Mouse (Mus musculus) thymus, adult 2 months (tissue): ENCODE results near the gene Ppp1r27. TPM values are rescaled to one million over a fixed set of nuclear protein-coding genes. Genes with fewer than 3 reads are reported as not detected.
"Not testable (repeated sequence)": the region's sequence is repeated elsewhere in the genome, so short reads cannot be mapped to it uniquely, and the experiment has no call there.

Experiments
- DNase-seq: peaks from one replicate; pipeline ENCODE4 v3.0.0; 2021
- H3K27ac ChIP-seq: fragments of 200-500 bp; 2 replicates; pipeline ENCODE4 v1.5.1; 2012; ENCODE audit warnings: low read length, control low read depth; ENCODE audit not compliant: control insufficient read depth, insufficient read depth
- H3K27me3 ChIP-seq: fragments of 200-500 bp; 2 replicates; pipeline ENCODE4 v1.6.1; 2012; ENCODE audit warnings: mild to moderate bottlenecking, low read length, moderate library complexity, mixed read lengths; ENCODE audit not compliant: control insufficient read depth, insufficient read depth
- H3K36me3 ChIP-seq: fragments of 200-500 bp; 2 replicates; pipeline ENCODE4 v1.6.1; 2012; ENCODE audit warnings: mild to moderate bottlenecking, low read length, moderate library complexity; ENCODE audit not compliant: control insufficient read depth, insufficient read depth
- H3K4me1 ChIP-seq: fragments of 200-500 bp; replicated peaks from 2 replicates; pipeline ENCODE4 v1.6.1; 2012; ENCODE audit warnings: low read length; ENCODE audit not compliant: control insufficient read depth, insufficient read depth
- H3K4me3 ChIP-seq: fragments of 200-500 bp; 2 replicates; pipeline ENCODE4 v1.5.1; 2012; ENCODE audit warnings: mild to moderate bottlenecking, low read length, control low read depth, moderate library complexity; ENCODE audit not compliant: control insufficient read depth, insufficient read depth
- CTCF ChIP-seq: fragments of 200-500 bp; IDR thresholded peaks from 2 replicates; pipeline ENCODE4 v1.5.1; 2012; ENCODE audit warnings: mild to moderate bottlenecking, control low read depth, low read length, moderate library complexity, borderline replicate concordance; ENCODE audit not compliant: control insufficient read depth, poor library complexity, insufficient read depth; ENCODE audit errors: extremely low read depth
- POLR2A ChIP-seq: fragments of 200-500 bp; IDR thresholded peaks from 2 replicates; pipeline ENCODE4 v1.6.1; 2012; ENCODE audit warnings: mild to moderate bottlenecking, low read length, control low read depth, moderate library complexity; ENCODE audit not compliant: control insufficient read depth, poor library complexity, insufficient read depth; ENCODE audit errors: extremely low read depth
- WGBS: fragments of 180-500 bp; shearing (Covaris S2); methylation state at CpG from one replicate; pipeline ENCODE4 v1.1.7; 2018; 5-methylcytosine and 5-hydroxymethylcytosine counted together
- polyA plus RNA-seq: library from polyadenylated mRNA; depleted of rRNA; stranded (reverse); fragments of >200 nt; gene quantifications from 2 replicates; pipeline ENCODE4 v1.2.3, GENCODE M21; 2012

The Ppp1r27 gene
- polyA plus RNA-seq, 1 experiment: 6.4 TPM

GRCm38 (mm10) chr11:120583937-120584336 lies 33.0 kb upstream of the Ppp1r27 start:
- Histone ChIP-seq H3K4me1 (peaks cover 23% of the 10 kb centered on the region), H3K4me3 (no peak overlapping the region), H3K36me3 (peaks cover 29% of the 10 kb centered on the region), H3K27ac (no peak overlapping the region), H3K27me3 (no peaks in the 10 kb centered on the region)
- no peak for TF ChIP-seq CTCF
- WGBS: 94% methylated on average over 1 of the region's 1 CpGs
- DNase-seq: no peak

- WGBS: 94% methylated on average over 2 of the region's 2 CpGs
- peaks cover 29% of the 10 kb centered on the region for H3K36me3 ChIP-seq
- not testable (repeated sequence) for H3K27me3 ChIP-seq
Observed at GRCm38 (mm10) chr11:120582982-120583293, 32.0 kb upstream of the Ppp1r27 start.

GRCm38 (mm10) chr11:120582268-120582981 lies 31.5 kb upstream of the Ppp1r27 start:
- no peaks in the 10 kb centered on the region for H3K27me3 ChIP-seq
- H3K36me3 ChIP-seq: peaks cover 29% of the 10 kb centered on the region
- peaks cover 23% of the 10 kb centered on the region for H3K4me1 ChIP-seq
- peak; percentile 68 for DNase-seq
- H3K4me3 ChIP-seq: peak overlapping the region; percentile 97
- TF ChIP-seq POLR2A: no peak
- WGBS: 57% methylated on average over 8 of the region's 8 CpGs
- H3K27ac ChIP-seq: peak overlapping the region; percentile 27

More at GRCm38 (mm10) chr11:120582982-120583293, 32.0 kb upstream of the Ppp1r27 start:
- not testable (repeated sequence) for H3K4me3 ChIP-seq, H3K27ac ChIP-seq, DNase-seq
- H3K4me1 ChIP-seq: peaks cover 23% of the 10 kb centered on the region

- peak within 1 kb of the TSS; percentile 51 for H3K27ac ChIP-seq
- H3K4me1 ChIP-seq: peaks cover 23% of the 10 kb centered on the region
- no peaks in the 10 kb centered on the region for H3K27me3 ChIP-seq
- WGBS: 2% methylated on average over 75 of the region's 75 CpGs
- H3K4me3 ChIP-seq: peak within 1 kb of the TSS; percentile 97
- H3K36me3 ChIP-seq: peaks cover 22% of the 10 kb centered on the region
- peak; percentile 87 for DNase-seq
- TF ChIP-seq CTCF (peak; percentile 72; the same call in 1 of the 2 replicates), POLR2A (peak; percentile 97)
Observed at GRCm38 (mm10) chr11:120581490-120582267, 30.7 kb upstream of the Ppp1r27 start, which contains the start of gene Arhgdia. Gene Arhgdia, minus strand, starts transcription at chr11:120581624.

- DNase-seq: peak; percentile 47
- Histone ChIP-seq H3K4me1 (peaks cover 23% of the 10 kb centered on the region), H3K27ac (peak overlapping the region; percentile 51), H3K4me3 (peak overlapping the region; percentile 97), H3K36me3 (peaks cover 19% of the 10 kb centered on the region), H3K27me3 (no peaks in the 10 kb centered on the region)
- WGBS: 1% methylated on average over 44 of the region's 44 CpGs
- no peak for TF ChIP-seq CTCF
- TF ChIP-seq POLR2A: no peak
Observed at GRCm38 (mm10) chr11:120580871-120581331, 30.0 kb upstream of the Ppp1r27 start.

GRCm38 (mm10) chr11:120580190-120580589 lies 29.3 kb upstream of the Ppp1r27 start:
- WGBS: 49% methylated on average over 7 of the region's 7 CpGs
- Histone ChIP-seq H3K4me1 (peaks cover 23% of the 10 kb centered on the region), H3K36me3 (peaks cover 19% of the 10 kb centered on the region), H3K27ac (peak overlapping the region; percentile 51), H3K4me3 (peak overlapping the region; percentile 97), H3K27me3 (no peaks in the 10 kb centered on the region)
- TF ChIP-seq CTCF (no peak), POLR2A (no peak)
- peak; percentile 26 for DNase-seq
